Mouse (Mus musculus) midbrain, embryonic 13.5 days (tissue): ENCODE measurements at regions not wholly inside any gene's neighbourhood (a gene's known extent, or its start where the extent isn't known, plus 50 kb on each side); places are given as distances from the start of the nearest gene placed in this dataset.

Experiments used
- ATAC-seq: fragments of 200-750 bp; cut with Nextera tagmentation; 2 replicates; pipeline ENCODE4 v1.8.0; 2017; ENCODE audit warnings: mild to moderate bottlenecking, moderate TSS enrichment, moderate library complexity
- H3K27ac ChIP-seq: fragments of 300-500 bp; sonication (generic); 2 replicates; pipeline ENCODE4 v1.5.1; 2015; ENCODE audit warnings: inconsistent platforms, mild to moderate bottlenecking, moderate library complexity
- H3K27me3 ChIP-seq: fragments of 300-500 bp; sonication (generic); 2 replicates; pipeline ENCODE4 v1.6.1; 2015; ENCODE audit warnings: mild to moderate bottlenecking, inconsistent platforms
- H3K36me3 ChIP-seq: fragments of 300-500 bp; sonication (generic); 2 replicates; pipeline ENCODE4 v1.6.1; 2015; ENCODE audit warnings: mild to moderate bottlenecking, inconsistent platforms
- H3K4me1 ChIP-seq: fragments of 300-500 bp; sonication (generic); replicated peaks from 2 replicates; pipeline ENCODE4 v1.6.1; 2015; ENCODE audit warnings: inconsistent platforms
- H3K4me2 ChIP-seq: fragments of 300-500 bp; sonication (generic); replicated peaks from 2 replicates; pipeline ENCODE4 v1.6.1; 2015; ENCODE audit warnings: moderate library complexity, mild to moderate bottlenecking, inconsistent platforms
- H3K4me3 ChIP-seq: fragments of 300-500 bp; sonication (generic); replicated peaks from 2 replicates; pipeline ENCODE4 v1.5.1; 2015; ENCODE audit warnings: mild to moderate bottlenecking, inconsistent platforms
- H3K9ac ChIP-seq: fragments of 300-500 bp; sonication (generic); replicated peaks from 2 replicates; pipeline ENCODE4 v1.6.1; 2015; ENCODE audit warnings: mild to moderate bottlenecking, inconsistent platforms
- H3K9me3 ChIP-seq: fragments of 300-500 bp; sonication (generic); 2 replicates; pipeline ENCODE4 v1.6.1; 2016; ENCODE audit warnings: mild to moderate bottlenecking, inconsistent platforms
- WGBS: fragments of 180-500 bp; shearing (Covaris S2); methylation state at CpG from one replicate; pipeline ENCODE4 v1.1.7; 2015; 5-methylcytosine and 5-hydroxymethylcytosine counted together

- Histone ChIP-seq H3K4me2 (no peak overlapping the region), H3K9ac (no peak overlapping the region), H3K27me3 (no peaks in the 10 kb centered on the region), H3K27ac (no peak overlapping the region), H3K9me3 (no peaks in the 10 kb centered on the region), H3K4me1 (no peaks in the 10 kb centered on the region), H3K4me3 (no peak overlapping the region), H3K36me3 (no peaks in the 10 kb centered on the region)
- WGBS = 75% methylated on average over 5 of the region's 5 CpGs
- ATAC-seq = no peak
Measured at GRCm38 (mm10) chr1:55807028-55807427, 401.3 kb downstream of the Plcl1 start.

- 93% methylated on average over 7 of the region's 7 CpGs for WGBS
Measured at GRCm38 (mm10) chr1:55808724-55809519, 403.2 kb downstream of the Plcl1 start.

GRCm38 (mm10) chr1:55812486-55812885 lies 406.8 kb downstream of the Plcl1 start:
- H3K4me3 ChIP-seq = no peak overlapping the region
- no peaks in the 10 kb centered on the region for H3K27me3 ChIP-seq
- H3K9me3 ChIP-seq = no peaks in the 10 kb centered on the region
- ATAC-seq = no peak
- H3K36me3 ChIP-seq = no peaks in the 10 kb centered on the region
- 77% methylated on average over 1 of the region's 1 CpGs for WGBS
- H3K4me2 ChIP-seq = no peak overlapping the region
- no peak overlapping the region for H3K27ac ChIP-seq
- no peaks in the 10 kb centered on the region for H3K4me1 ChIP-seq
- no peak overlapping the region for H3K9ac ChIP-seq

More at GRCm38 (mm10) chr1:55808724-55809519, 403.2 kb downstream of the Plcl1 start:
- Histone ChIP-seq H3K4me1 (no peaks in the 10 kb centered on the region), H3K9ac (no peak overlapping the region), H3K27ac (no peak overlapping the region), H3K9me3 (no peaks in the 10 kb centered on the region), H3K4me2 (no peak overlapping the region), H3K36me3 (no peaks in the 10 kb centered on the region), H3K27me3 (no peaks in the 10 kb centered on the region), H3K4me3 (no peak overlapping the region)
- ATAC-seq = no peak

DNA sequence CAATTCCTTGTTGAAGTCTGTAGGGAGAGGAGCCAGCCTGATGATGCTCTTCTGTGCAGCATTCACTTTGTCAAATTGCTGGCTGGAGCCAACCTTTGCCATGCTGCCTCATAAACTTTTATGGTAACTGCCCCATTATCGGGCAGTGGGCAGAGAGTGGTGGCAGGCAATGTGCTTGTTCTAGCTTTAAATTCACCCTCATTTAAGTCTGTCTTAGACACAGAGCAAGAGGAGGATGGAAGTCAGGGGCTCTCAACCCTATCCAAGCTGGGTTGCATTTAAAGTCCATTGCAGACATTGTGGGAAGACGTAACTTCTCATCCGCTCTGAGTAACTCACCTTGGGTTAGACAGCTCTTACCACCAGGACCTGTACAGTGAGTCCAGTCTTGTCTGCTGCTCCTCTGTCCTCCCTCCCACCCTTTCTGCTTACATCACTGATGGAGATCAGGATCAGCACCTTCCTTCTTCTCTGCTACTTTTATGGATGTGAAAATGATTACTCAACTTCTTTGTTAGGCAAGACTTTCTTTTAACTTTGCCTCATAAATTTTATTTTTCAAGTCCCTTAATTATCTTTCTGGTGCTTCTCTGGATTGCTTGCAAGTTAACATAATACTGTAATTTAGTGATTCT lies 415.3 kb downstream of the Plcl1 start:
- Histone ChIP-seq H3K4me1 (no peaks in the 10 kb centered on the region), H3K36me3 (no peaks in the 10 kb centered on the region), H3K4me2 (no peak overlapping the region), H3K9ac (no peak overlapping the region), H3K4me3 (no peak overlapping the region), H3K27ac (no peak overlapping the region), H3K27me3 (no peaks in the 10 kb centered on the region), H3K9me3 (no peaks in the 10 kb centered on the region)
- WGBS = 92% methylated on average over 3 of the region's 3 CpGs
- ATAC-seq = no peak

DNA sequence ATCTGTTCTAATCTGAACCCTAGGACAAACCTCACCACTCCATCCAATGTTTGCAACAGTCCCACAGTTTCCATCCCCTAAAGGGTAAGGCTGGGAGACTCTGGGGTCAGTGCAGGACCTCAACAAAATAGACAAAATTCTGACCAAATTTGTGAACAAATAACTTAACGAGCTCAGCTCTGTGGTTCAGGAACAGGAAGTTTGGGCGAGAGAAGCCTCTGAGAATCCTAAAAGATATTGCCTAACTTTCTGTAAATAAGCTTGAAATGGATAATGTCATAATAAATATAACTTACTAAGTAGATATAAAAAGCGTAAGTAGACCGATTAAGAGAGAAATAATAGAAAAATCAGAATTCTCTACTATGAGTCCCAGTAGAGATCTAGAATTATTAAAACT lies 416.9 kb downstream of the Plcl1 start:
- 90% methylated on average over 4 of the region's 4 CpGs for WGBS
- no peak for ATAC-seq
- H3K36me3 ChIP-seq = no peaks in the 10 kb centered on the region
- no peak overlapping the region for H3K9ac ChIP-seq
- no peaks in the 10 kb centered on the region for H3K9me3 ChIP-seq
- no peaks in the 10 kb centered on the region for H3K4me1 ChIP-seq
- H3K27me3 ChIP-seq = no peaks in the 10 kb centered on the region
- no peak overlapping the region for H3K4me2 ChIP-seq
- H3K27ac ChIP-seq = no peak overlapping the region
- H3K4me3 ChIP-seq = no peak overlapping the region

- H3K36me3 ChIP-seq = no peaks in the 10 kb centered on the region
- no peaks in the 10 kb centered on the region for H3K4me1 ChIP-seq
- H3K9me3 ChIP-seq = no peaks in the 10 kb centered on the region
- no peak overlapping the region for H3K4me2 ChIP-seq
- H3K27ac ChIP-seq = no peak overlapping the region
- no peak overlapping the region for H3K4me3 ChIP-seq
- ATAC-seq = no peak
- no peaks in the 10 kb centered on the region for H3K27me3 ChIP-seq
- no peak overlapping the region for H3K9ac ChIP-seq
Measured at GRCm38 (mm10) chr1:55827191-55827590, 421.5 kb downstream of the Plcl1 start.

GRCm38 (mm10) chr1:55835281-55835680 lies 429.6 kb downstream of the Plcl1 start:
- H3K27me3 ChIP-seq = no peaks in the 10 kb centered on the region
- no peak for ATAC-seq
- H3K27ac ChIP-seq = no peak overlapping the region
- H3K36me3 ChIP-seq = no peaks in the 10 kb centered on the region
- 92% methylated on average over 3 of the region's 3 CpGs for WGBS
- H3K4me1 ChIP-seq = no peaks in the 10 kb centered on the region
- no peak overlapping the region for H3K9ac ChIP-seq
- H3K9me3 ChIP-seq = no peaks in the 10 kb centered on the region
- no peak overlapping the region for H3K4me3 ChIP-seq
- H3K4me2 ChIP-seq = no peak overlapping the region

DNA sequence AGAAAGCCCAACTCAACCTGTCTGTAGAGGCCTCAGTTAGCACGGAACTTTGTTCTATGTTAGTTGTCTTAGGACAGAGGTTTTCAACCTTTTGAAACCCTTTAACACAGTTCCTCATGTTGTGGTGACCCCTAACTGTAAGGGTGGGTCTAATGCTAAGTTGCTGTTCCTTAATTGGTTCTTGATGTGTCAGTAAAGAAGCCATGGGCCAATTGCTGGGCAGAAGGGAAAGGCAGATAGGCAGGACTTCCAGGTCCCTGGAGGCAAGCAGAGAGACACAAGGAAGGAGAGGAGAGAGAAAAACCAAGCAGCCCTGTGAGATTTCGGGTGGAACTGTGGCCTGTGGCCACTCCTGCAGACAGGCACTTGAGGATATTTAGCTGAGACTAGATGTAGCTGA lies 431.0 kb downstream of the Plcl1 start:
- no peak for ATAC-seq
- 90% methylated on average over 2 of the region's 2 CpGs for WGBS
- H3K4me2 ChIP-seq = no peak overlapping the region
- no peak overlapping the region for H3K27ac ChIP-seq
- H3K36me3 ChIP-seq = no peaks in the 10 kb centered on the region
- no peak overlapping the region for H3K4me3 ChIP-seq
- no peaks in the 10 kb centered on the region for H3K9me3 ChIP-seq
- H3K27me3 ChIP-seq = no peaks in the 10 kb centered on the region
- H3K9ac ChIP-seq = no peak overlapping the region
- H3K4me1 ChIP-seq = no peaks in the 10 kb centered on the region

DNA sequence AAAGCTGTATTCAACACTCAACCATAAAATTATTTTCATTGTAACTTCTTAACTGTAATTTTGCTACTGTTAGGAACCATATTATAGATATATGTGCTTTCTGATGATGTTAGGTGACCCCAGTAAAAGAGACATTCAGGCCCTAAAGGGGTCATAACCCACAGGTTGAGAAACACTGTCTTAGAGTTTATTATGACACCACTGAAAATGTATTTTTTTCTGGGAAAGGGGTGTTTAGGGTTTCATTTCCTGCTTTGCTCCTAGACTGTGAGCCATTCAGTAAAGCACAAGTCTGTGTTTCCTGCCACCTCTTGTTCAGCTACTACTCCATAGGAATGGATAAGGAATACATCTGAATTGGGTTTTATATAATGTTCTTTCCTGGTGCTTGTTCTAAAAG lies 431.6 kb downstream of the Plcl1 start:
- Histone ChIP-seq H3K27me3 (no peaks in the 10 kb centered on the region), H3K27ac (no peak overlapping the region), H3K4me1 (no peaks in the 10 kb centered on the region), H3K4me3 (no peak overlapping the region), H3K36me3 (no peaks in the 10 kb centered on the region), H3K9me3 (no peaks in the 10 kb centered on the region), H3K9ac (no peak overlapping the region), H3K4me2 (no peak overlapping the region)
- no peak for ATAC-seq

- ATAC-seq = 0 out of 2 replicates have a peak, but pooled peaks have one; percentile 56
- H3K27me3 ChIP-seq = no peaks in the 10 kb centered on the region
Measured at GRCm38 (mm10) chr1:55838168-55838567, 432.4 kb downstream of the Plcl1 start.

GRCm38 (mm10) chr1:55848806-55849205 lies 443.1 kb downstream of the Plcl1 start:
- H3K27me3 ChIP-seq = no peaks in the 10 kb centered on the region
- no peak overlapping the region for H3K9ac ChIP-seq
- H3K9me3 ChIP-seq = no peaks in the 10 kb centered on the region
- no peak overlapping the region for H3K27ac ChIP-seq
- H3K4me3 ChIP-seq = no peak overlapping the region
- no peaks in the 10 kb centered on the region for H3K36me3 ChIP-seq
- H3K4me2 ChIP-seq = no peak overlapping the region
- peak; percentile 68 for ATAC-seq
- H3K4me1 ChIP-seq = no peaks in the 10 kb centered on the region
- WGBS = 54% methylated on average over 3 of the region's 3 CpGs

More at GRCm38 (mm10) chr1:55838168-55838567, 432.4 kb downstream of the Plcl1 start:
- H3K36me3 ChIP-seq = no peaks in the 10 kb centered on the region
- no peak overlapping the region for H3K4me2 ChIP-seq
- no peak overlapping the region for H3K9ac ChIP-seq
- no peak overlapping the region for H3K4me3 ChIP-seq
- WGBS = 13% methylated on average over 2 of the region's 2 CpGs
- no peak overlapping the region for H3K27ac ChIP-seq
- H3K4me1 ChIP-seq = no peaks in the 10 kb centered on the region
- no peaks in the 10 kb centered on the region; the same call in 1 of the 2 replicates for H3K9me3 ChIP-seq

GRCm38 (mm10) chr1:55852354-55852753 lies 446.6 kb downstream of the Plcl1 start:
- Histone ChIP-seq H3K9me3 (no peaks in the 10 kb centered on the region), H3K27ac (no peak overlapping the region), H3K9ac (no peak overlapping the region), H3K4me2 (no peak overlapping the region), H3K4me3 (no peak overlapping the region), H3K36me3 (no peaks in the 10 kb centered on the region), H3K27me3 (no peaks in the 10 kb centered on the region), H3K4me1 (no peaks in the 10 kb centered on the region)
- ATAC-seq = no peak

DNA sequence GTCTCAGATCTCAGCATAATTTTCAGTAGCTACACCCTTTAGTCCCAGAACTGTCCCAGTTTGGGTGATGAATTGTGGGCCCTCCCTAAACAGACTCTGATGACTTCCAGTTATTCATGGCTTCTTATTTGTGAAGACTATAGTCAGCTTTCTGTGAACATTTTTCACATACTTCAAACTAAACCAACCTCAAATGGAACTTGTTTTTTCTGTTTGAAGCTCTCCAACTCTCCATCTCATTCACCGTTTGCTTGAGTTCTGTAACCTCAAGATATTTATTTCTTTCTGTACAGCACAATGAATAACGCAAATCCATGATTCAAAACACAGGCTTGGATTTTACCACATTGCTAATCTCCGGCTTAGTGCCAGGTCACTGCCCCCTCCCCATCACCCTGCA lies 453.4 kb downstream of the Plcl1 start:
- Histone ChIP-seq H3K4me2 (no peak overlapping the region), H3K9ac (no peak overlapping the region), H3K36me3 (no peaks in the 10 kb centered on the region), H3K27ac (no peak overlapping the region), H3K27me3 (no peaks in the 10 kb centered on the region), H3K9me3 (no peaks in the 10 kb centered on the region), H3K4me1 (no peaks in the 10 kb centered on the region), H3K4me3 (no peak overlapping the region)
- no peak for ATAC-seq
- WGBS = 69% methylated on average over 3 of the region's 3 CpGs
